Mouse (Mus musculus): ENCODE measurements around the gene Inca1.

Gene Inca1

GRCm38 (mm10) chr11:70701221-70701955, 1.4 kb upstream of the Inca1 start:
- DNase-seq (ENCODE audit: low spot score) = no peak

- peak; percentile 66 for DNase-seq (ENCODE audit: low spot score)
Observed at GRCm38 (mm10) chr11:70700613-70701012, 658 bp upstream of the Inca1 start.

GRCm38 (mm10) chr11:70699051-70699450, 904 bp downstream of the Inca1 start:
- DNase-seq (ENCODE audit: low spot score) = no peak

- no peak for DNase-seq (ENCODE audit: low spot score)
Observed at GRCm38 (mm10) chr11:70697376-70697775, 2.6 kb downstream of the Inca1 start.

GRCm38 (mm10) chr11:70693504-70693903, 6.5 kb downstream of the Inca1 start:
- DNase-seq (ENCODE audit: low spot score) = no peak

GRCm38 (mm10) chr11:70689578-70689977, 10.4 kb downstream of the Inca1 start:
- DNase-seq (ENCODE audit: low spot score) = no peak

- no peak for DNase-seq (ENCODE audit: low spot score)
Observed at GRCm38 (mm10) chr11:70688372-70688771, 11.6 kb downstream of the Inca1 start.

GRCm38 (mm10) chr11:70687601-70688199, 12.3 kb downstream of the Inca1 start, which contains the start of gene Camta2:
Gene Camta2 (minus strand): TSS chr11:70688105.
- peak; percentile 80 for DNase-seq (ENCODE audit: low spot score)

GRCm38 (mm10) chr11:70686901-70687566, 12.9 kb downstream of the Inca1 start:
- DNase-seq (ENCODE audit: low spot score) = peak; percentile 37

GRCm38 (mm10) chr11:70683640-70684039, 16.3 kb downstream of the Inca1 start:
- no peak for DNase-seq (ENCODE audit: low spot score)

GRCm38 (mm10) chr11:70681897-70682581, 17.9 kb downstream of the Inca1 start:
- peak; percentile 33 for DNase-seq (ENCODE audit: low spot score)

- no peak for DNase-seq (ENCODE audit: low spot score)
Observed at GRCm38 (mm10) chr11:70681170-70681569, 18.8 kb downstream of the Inca1 start.

GRCm38 (mm10) chr11:70679894-70680293, 20.1 kb downstream of the Inca1 start:
- no peak for DNase-seq (ENCODE audit: low spot score)

- no peak for DNase-seq (ENCODE audit: low spot score)
Observed at GRCm38 (mm10) chr11:70679361-70679760, 20.6 kb downstream of the Inca1 start.

- no peak for DNase-seq (ENCODE audit: low spot score)
Observed at GRCm38 (mm10) chr11:70678576-70678975, 21.4 kb downstream of the Inca1 start.

GRCm38 (mm10) chr11:70678092-70678491, 21.9 kb downstream of the Inca1 start:
- no peak for DNase-seq (ENCODE audit: low spot score)

- no peak for DNase-seq (ENCODE audit: low spot score)
Observed at GRCm38 (mm10) chr11:70674501-70674900, 25.5 kb downstream of the Inca1 start.

GRCm38 (mm10) chr11:70674014-70674413, 25.9 kb downstream of the Inca1 start:
- DNase-seq (ENCODE audit: low spot score) = no peak

- DNase-seq (ENCODE audit: low spot score) = no peak
Observed at GRCm38 (mm10) chr11:70671333-70672047, 28.5 kb downstream of the Inca1 start.

GRCm38 (mm10) chr11:70670483-70670882, 29.5 kb downstream of the Inca1 start:
- DNase-seq (ENCODE audit: low spot score) = no peak

GRCm38 (mm10) chr11:70669582-70670345, 30.2 kb downstream of the Inca1 start:
- peak; percentile 52 for DNase-seq (ENCODE audit: low spot score)
